Comparison of ENCODE assay signal across 9 mouse cellular contexts in genomic region chr2:101828057-101828643, GRCm38 (mm10). TPM values are rescaled to one million over a fixed set of nuclear protein-coding genes. Genes with fewer than 3 reads are reported as not detected.
DNase-seq lines count a peak whose midpoint lies in the region; ATAC-seq and TF ChIP-seq lines count a peak whose summit lies in the region.
"Had no signal": no experiment of that assay in that cellular context is flagged by ENCODE, and none has a peak within 500 bp of the region (broad histone marks: within the 10 kb centered on the region; RNA-seq: fewer than 3 reads in every experiment).

No protein-coding gene starts in this region.

- DNase-seq in forebrain, postnatal 0 days, result no peak
- no peak for DNase-seq in lung, postnatal 14 days
- DNase-seq in heart, postnatal 0 days (ENCODE audit: low spot score), result peak; percentile 15
- peak; percentile 15 for DNase-seq in skeletal muscle tissue, adult 2 months (ENCODE audit: low read depth, low spot score)
- DNase-seq in spleen, postnatal 10 days (ENCODE audit: low spot score in 2 of 2), result no peak

- H3K27ac ChIP-seq in forebrain, postnatal 0 days (ENCODE audit: low read depth, low read length), result no peak overlapping the region
- no peak overlapping the region for H3K27ac ChIP-seq in forebrain, embryonic 15.5 days (replicated peaks)
- peak overlapping the region; percentile 71 for H3K27ac ChIP-seq in lung, embryonic 15.5 days
- H3K27ac ChIP-seq in heart, postnatal 0 days (ENCODE audit: low read depth), result 0 out of 2 replicates have a peak overlapping the region, but pooled peaks have one; percentile 7
- H3K27ac ChIP-seq: midbrain, embryonic 15.5 days had no signal

- no peak overlapping the region for H3K4me2 ChIP-seq in forebrain, postnatal 0 days (ENCODE audit: low read depth)
- H3K4me2 ChIP-seq in forebrain, embryonic 15.5 days (replicated peaks), result no peak overlapping the region
- no peak overlapping the region for H3K4me2 ChIP-seq in lung, embryonic 15.5 days
- no peak overlapping the region for H3K4me2 ChIP-seq in heart, postnatal 0 days (ENCODE audit: low read depth, low read length)
- H3K4me2 ChIP-seq: midbrain, embryonic 15.5 days had no signal

- H3K27me3 ChIP-seq in forebrain, postnatal 0 days (ENCODE audit: insufficient read depth, low read length), result no peaks in the 10 kb centered on the region
- H3K27me3 ChIP-seq in forebrain, embryonic 15.5 days, result no peaks in the 10 kb centered on the region
- no peaks in the 10 kb centered on the region for H3K27me3 ChIP-seq in lung, embryonic 15.5 days
- H3K27me3 ChIP-seq in heart, postnatal 0 days (ENCODE audit: control insufficient read depth, insufficient read depth, low read length), result no peaks in the 10 kb centered on the region
- H3K27me3 ChIP-seq: midbrain, embryonic 15.5 days had no signal

- TF ChIP-seq EP300 in heart, postnatal 0 days (IDR thresholded peaks at IDR 0.05; ENCODE audit: low read depth), result no peak

- no peaks in the 10 kb centered on the region for H3K36me3 ChIP-seq in forebrain, postnatal 0 days (ENCODE audit: insufficient read depth)
- no peaks in the 10 kb centered on the region for H3K36me3 ChIP-seq in forebrain, embryonic 15.5 days
- no peaks in the 10 kb centered on the region for H3K36me3 ChIP-seq in lung, embryonic 15.5 days
- H3K36me3 ChIP-seq in heart, postnatal 0 days (replicated peaks; ENCODE audit: control insufficient read depth, insufficient read depth, low read length), result no peaks in the 10 kb centered on the region
- H3K36me3 ChIP-seq: midbrain, embryonic 15.5 days had no signal

- WGBS in forebrain, postnatal 0 days, result 76% methylated on average over 5 of the region's 5 CpGs
- 83% methylated on average over 5 of the region's 5 CpGs for WGBS in forebrain, embryonic 15.5 days
- WGBS in lung, embryonic 15.5 days, result 23% methylated on average over 5 of the region's 5 CpGs
- 52% methylated on average over 5 of the region's 5 CpGs for WGBS in heart, postnatal 0 days

- no peaks in the 10 kb centered on the region for H3K9me3 ChIP-seq in forebrain, postnatal 0 days (ENCODE audit: low read length)
- H3K9me3 ChIP-seq in forebrain, embryonic 15.5 days, result no peaks in the 10 kb centered on the region
- H3K9me3 ChIP-seq in lung, embryonic 15.5 days, result no peaks in the 10 kb centered on the region
- no peaks in the 10 kb centered on the region for H3K9me3 ChIP-seq in heart, postnatal 0 days (replicated peaks; ENCODE audit: control insufficient read depth, low read length)
- H3K9me3 ChIP-seq: midbrain, embryonic 15.5 days had no signal

- no peak overlapping the region for H3K4me3 ChIP-seq in forebrain, postnatal 0 days (ENCODE audit: low read depth, low read length)
- no peak overlapping the region for H3K4me3 ChIP-seq in forebrain, embryonic 15.5 days
- H3K4me3 ChIP-seq in lung, embryonic 15.5 days, result no peak overlapping the region
- no peak overlapping the region for H3K4me3 ChIP-seq in heart, postnatal 0 days (ENCODE audit: low read depth, low read length)
- H3K4me3 ChIP-seq: midbrain, embryonic 15.5 days had no signal

- H3K4me1 ChIP-seq in forebrain, postnatal 0 days (ENCODE audit: insufficient read depth), result no peaks in the 10 kb centered on the region
- 0 out of 2 replicates have a peak, but pooled peaks cover 4% of the 10 kb centered on the region for H3K4me1 ChIP-seq in forebrain, embryonic 15.5 days
- H3K4me1 ChIP-seq in lung, embryonic 15.5 days, result peaks cover 48% of the 10 kb centered on the region
- H3K4me1 ChIP-seq in heart, postnatal 0 days (ENCODE audit: control insufficient read depth, insufficient read depth), result peaks cover 13% of the 10 kb centered on the region; the same call in 1 of the 2 replicates

- peak; percentile 42; the same call in 1 of the 2 replicates for TF ChIP-seq CTCF in forebrain, postnatal 0 days (IDR thresholded peaks at IDR 0.05; ENCODE audit: low read depth)
- peak; percentile 47 for TF ChIP-seq CTCF in heart, postnatal 0 days (IDR thresholded peaks at IDR 0.05; ENCODE audit: low read depth)

- H3K9ac ChIP-seq in forebrain, postnatal 0 days, result no peak overlapping the region
- no peak overlapping the region for H3K9ac ChIP-seq in forebrain, embryonic 15.5 days (replicated peaks)
- no peak overlapping the region for H3K9ac ChIP-seq in lung, embryonic 15.5 days
- H3K9ac ChIP-seq in heart, postnatal 0 days (replicated peaks; ENCODE audit: low read depth, low read length), result no peak overlapping the region
- H3K9ac ChIP-seq: midbrain, embryonic 15.5 days had no signal

- no peak for ATAC-seq in forebrain, postnatal 0 days
- ATAC-seq in forebrain, embryonic 15.5 days (replicated peaks), result no peak
- ATAC-seq in lung, embryonic 15.5 days (ENCODE audit: borderline replicate concordance, extremely low read depth, low FRiP score, low TSS enrichment), result no peak
- no peak for ATAC-seq in heart, postnatal 0 days (ENCODE audit: insufficient read depth, low read depth)
- no peak for ATAC-seq in erythroblast, adult 5-6 weeks (replicated peaks; ENCODE audit: low FRiP score, poor library complexity, severe bottlenecking)
- ATAC-seq: midbrain, embryonic 15.5 days had no signal

RNA-seq across cellular contexts. Expression of gene Prr5l, which starts 54.7 kb away (rescaled TPM):
- total RNA-seq in forebrain, postnatal 0 days (2014; rRNA removed), result 3.2 and 4.2 TPM in 2 replicates
- 3.6 and 5.6 TPM in 2 replicates for polyA plus RNA-seq in forebrain, postnatal 0 days (2015; fragmentation: Nextera tagmentation; extraction: Ambion mirVana)
- 4.9 and 6.8 TPM in 2 replicates for polyA plus RNA-seq in forebrain, embryonic 15.5 days (2015; fragmentation: Nextera tagmentation; extraction: Ambion mirVana)
- polyA plus RNA-seq in lung, embryonic 15.5 days (2015; fragmentation: Nextera tagmentation; extraction: Ambion mirVana), result 40.5 and 41.7 TPM in 2 replicates
- 3.7 and 16.1 TPM in 2 replicates for total RNA-seq in heart, postnatal 0 days (2014; rRNA removed; ENCODE audit: low replicate concordance)
- 2.9 and 3.7 TPM in 2 replicates for polyA plus RNA-seq in heart, postnatal 0 days (2015; fragmentation: Nextera tagmentation; extraction: Ambion mirVana)
- total RNA-seq in erythroblast, adult 5-6 weeks (2015; ENCODE audit: low replicate concordance), result 0.58 TPM in 1 of 2 replicates, not detected in the other
- total RNA-seq in erythroblast, adult 5-6 weeks (2017; ENCODE audit: low replicate concordance), result 0.28 and 0.60 TPM in 2 replicates

RNA-seq across cellular contexts. Expression of gene Commd9, which starts 57.9 kb away (rescaled TPM):
- total RNA-seq in forebrain, postnatal 0 days (2014; rRNA removed), result 144 and 195 TPM in 2 replicates
- 97.7 and 107 TPM in 2 replicates for polyA plus RNA-seq in forebrain, postnatal 0 days (2015; fragmentation: Nextera tagmentation; extraction: Ambion mirVana)
- 97.6 and 106 TPM in 2 replicates for polyA plus RNA-seq in forebrain, embryonic 15.5 days (2015; fragmentation: Nextera tagmentation; extraction: Ambion mirVana)
- 58.8 and 64.6 TPM in 2 replicates for polyA plus RNA-seq in lung, embryonic 15.5 days (2015; fragmentation: Nextera tagmentation; extraction: Ambion mirVana)
- 29.8 and 44.6 TPM in 2 replicates for total RNA-seq in heart, postnatal 0 days (2014; rRNA removed; ENCODE audit: low replicate concordance)
- 46.3 and 52.3 TPM in 2 replicates for polyA plus RNA-seq in heart, postnatal 0 days (2015; fragmentation: Nextera tagmentation; extraction: Ambion mirVana)
- total RNA-seq in erythroblast, adult 5-6 weeks (2015; ENCODE audit: low replicate concordance), result 1.9 TPM in 1 of 2 replicates, not detected in the other
- 2.3 and 3.6 TPM in 2 replicates for total RNA-seq in erythroblast, adult 5-6 weeks (2017; ENCODE audit: low replicate concordance)

Comparison
In these comparisons a context has a peak if more than half of its experiments do, and no peak if none do; other contexts are left out.
1. DNase-seq: peak in heart, postnatal 0 days (single experiment) and skeletal muscle tissue, adult 2 months (single experiment); none in forebrain, postnatal 0 days (single experiment), lung, postnatal 14 days (single experiment) and spleen, postnatal 10 days (0 of 2).
2. H3K27ac ChIP-seq: peak in lung, embryonic 15.5 days (single experiment) and heart, postnatal 0 days (single experiment); none in forebrain, postnatal 0 days (single experiment) and forebrain, embryonic 15.5 days (single experiment).